Mouse (Mus musculus) ES-E14 (cell line): ENCODE measurements around the gene Tnfaip8l1. TPM values are rescaled to one million over a fixed set of nuclear protein-coding genes. Genes with fewer than 3 reads are reported as not detected.

ENCODE experiments used
- DNase-seq: peaks from one replicate; pipeline ENCODE4 v3.0.0-alpha.2; 2013; ENCODE audit warnings: low read depth, low spot score
- H3K27ac ChIP-seq: 2 replicates; pipeline ENCODE4 v1.5.1; 2012; ENCODE audit warnings: low read depth, mild to moderate bottlenecking, low read length, moderate library complexity, mixed read lengths; ENCODE audit not compliant: poor library complexity, insufficient read depth, severe bottlenecking
- H3K36me3 ChIP-seq: 2 replicates; pipeline ENCODE4 v1.6.1; 2012; ENCODE audit warnings: mild to moderate bottlenecking, low read length, moderate library complexity, mixed read lengths; ENCODE audit not compliant: control insufficient read depth, poor library complexity, insufficient read depth, severe bottlenecking
- H3K4me1 ChIP-seq, 2 experiments: fragments of 150-350 bp in 1 of 2; sonication (generic) in 1 of 2; 2 replicates each; pipeline ENCODE4 v1.6.1; 2012; ENCODE audit warnings: low read length in 2 of 2, mild to moderate bottlenecking in 1 of 2, mixed read lengths in 1 of 2; ENCODE audit not compliant: control insufficient read depth in 2 of 2, insufficient read depth in 2 of 2, poor library complexity in 1 of 2
- H3K4me3 ChIP-seq, 2 experiments: fragments of 150-350 bp in 1 of 2; sonication (generic) in 1 of 2; 2 replicates each; pipeline ENCODE4 v1.5.1; 2012; ENCODE audit warnings: low read length in 2 of 2, low read depth in 1 of 2, mild to moderate bottlenecking in 1 of 2, mixed read lengths in 1 of 2; ENCODE audit not compliant: insufficient read depth in 1 of 2, poor library complexity in 1 of 2, severe bottlenecking in 1 of 2
- H3K9ac ChIP-seq: 2 replicates; pipeline ENCODE4 v1.6.1; 2012; ENCODE audit warnings: low read depth, mild to moderate bottlenecking, low read length, mixed read lengths; ENCODE audit not compliant: poor library complexity, insufficient read depth, severe bottlenecking
- H3K9me3 ChIP-seq: fragments of 150-350 bp; sonication (generic); 2 replicates; pipeline ENCODE4 v1.6.1; 2012; ENCODE audit warnings: low read depth, mild to moderate bottlenecking, low read length; ENCODE audit not compliant: control insufficient read depth, insufficient read depth
- CHD2 ChIP-seq: IDR thresholded peaks from 2 replicates; pipeline ENCODE4 v1.6.1; 2014; ENCODE audit warnings: mild to moderate bottlenecking, low read depth, low read length, inconsistent platforms
- HCFC1 ChIP-seq: IDR thresholded peaks from 2 replicates; pipeline ENCODE4 v1.6.1; 2012; ENCODE audit warnings: low read length, inconsistent platforms, borderline replicate concordance; ENCODE audit not compliant: insufficient read depth
- MAFK ChIP-seq: IDR thresholded peaks from 2 replicates; pipeline ENCODE4 v1.6.1; 2014; ENCODE audit warnings: mild to moderate bottlenecking, low read depth, low read length, inconsistent platforms; ENCODE audit not compliant: insufficient read depth
- ZC3H11A ChIP-seq: IDR thresholded peaks from 2 replicates; pipeline ENCODE4 v1.6.1; 2012; ENCODE audit warnings: low read depth, mild to moderate bottlenecking, inconsistent platforms, low read length, borderline replicate concordance
- ZNF384 ChIP-seq: IDR thresholded peaks from 2 replicates; pipeline ENCODE4 v1.6.1; 2012; ENCODE audit warnings: low read depth, low read length, inconsistent platforms
- in situ Hi-C, 2 experiments: fragments of 600-800 bp; cut with MboI; formaldehyde crosslinking; loops; one replicate each; pipeline ENCODE4 v1.15.1; 2025; ENCODE audit warnings: low sequenced_read_pairs in 2 of 2, inconsistent platforms in 1 of 2; ENCODE audit not compliant: unreplicated experiment in 2 of 2
- total RNA-seq: library from RNA; depleted of rRNA; stranded (reverse); fragments of 300-350 nt; gene quantifications from 2 replicates; pipeline ENCODE4 v1.2.3, GENCODE M21; 2012; rRNA removed

Tnfaip8l1 gene
- total RNA-seq: 1.3 and 1.7 TPM in 2 replicates

GRCm38 (mm10) chr17:56162231-56162774 is at the start of gene Tnfaip8l1:
Tnfaip8l1 (plus strand) TSS chr17:56162477.
- Histone ChIP-seq H3K9me3 (no peaks in the 10 kb centered on the region), H3K4me1 (no peaks in the 10 kb centered on the region; a peak in 1 of 4 replicates), H3K27ac (no peak within 1 kb of the TSS), H3K9ac (peak within 1 kb of the TSS; percentile 57), H3K36me3 (no peaks in the 10 kb centered on the region), H3K4me3 (peak within 1 kb of the TSS; percentile 50 to 88)
- DNase-seq: peak; percentile 81
- in situ Hi-C loops: no loop called here
- no peak for TF ChIP-seq CHD2
- TF ChIP-seq MAFK: no peak

- Histone ChIP-seq H3K36me3 (no peaks in the 10 kb centered on the region), H3K9ac (no peak overlapping the region), H3K4me3 (no peak overlapping the region), H3K4me1 (peaks cover 0 to 10% of the 10 kb centered on the region in 2 experiments; a peak in 1 of 4 replicates), H3K27ac (no peak overlapping the region), H3K9me3 (no peaks in the 10 kb centered on the region)
- in situ Hi-C loops: no loop called here
- no peak for DNase-seq
- TF ChIP-seq MAFK: no peak
- no peak for TF ChIP-seq HCFC1
- no peak for TF ChIP-seq CHD2
- TF ChIP-seq ZC3H11A: no peak
- no peak for TF ChIP-seq ZNF384
Measured at GRCm38 (mm10) chr17:56112743-56113142, 49.5 kb upstream of the Tnfaip8l1 start.

GRCm38 (mm10) chr17:56116193-56116592 is 46.1 kb upstream of the Tnfaip8l1 start:
- in situ Hi-C loops: no loop called here
- no peak overlapping the region for H3K27ac ChIP-seq
- no peak overlapping the region for H3K4me3 ChIP-seq
- TF ChIP-seq HCFC1 (no peak), ZNF384 (no peak), CHD2 (no peak), ZC3H11A (no peak), MAFK (no peak)
- DNase-seq: no peak
- H3K4me1 ChIP-seq: peaks cover 0 to 10% of the 10 kb centered on the region in 2 experiments; a peak in 1 of 4 replicates
- no peaks in the 10 kb centered on the region for H3K9me3 ChIP-seq
- H3K36me3 ChIP-seq: no peaks in the 10 kb centered on the region
- H3K9ac ChIP-seq: no peak overlapping the region

- peaks cover 0 to 10% of the 10 kb centered on the region in 2 experiments; a peak in 1 of 4 replicates for H3K4me1 ChIP-seq
- TF ChIP-seq HCFC1: no peak
- 0 out of 2 replicates have a peak, but pooled peaks have one; percentile 40 for TF ChIP-seq MAFK
- TF ChIP-seq ZNF384: no peak
- H3K36me3 ChIP-seq: no peaks in the 10 kb centered on the region
- DNase-seq: peak; percentile 74
- in situ Hi-C loops: no loop called here
- H3K4me3 ChIP-seq: peak within 1 kb of the TSS; percentile 60 to 62
- no peak within 1 kb of the TSS for H3K27ac ChIP-seq
- no peaks in the 10 kb centered on the region for H3K9me3 ChIP-seq
- peak within 1 kb of the TSS; percentile 12; the same call in 1 of the 2 replicates for H3K9ac ChIP-seq
Measured at GRCm38 (mm10) chr17:56117251-56117710, 45.0 kb upstream of the Tnfaip8l1 start, which contains the start of gene Plin5. Plin5 (minus strand) TSS chr17:56117596.
